Mouse (Mus musculus) inflammation-experienced regulatory T-cells, adult 6 months (primary cell): ENCODE data around the gene Gm8994. TPM values are rescaled to one million over a fixed set of nuclear protein-coding genes. Genes with fewer than 3 reads are reported as not detected.

Experiments
- ATAC-seq: one replicate; pipeline ENCODE4 v1.8.0; 2017
- polyA plus RNA-seq, 3 experiments: library from polyadenylated mRNA; unstranded; fragments of 100-300 nt; shearing (Covaris generic); gene quantifications; one replicate each; pipeline ENCODE4 v1.2.1; 2017

Gene Gm8994
- polyA plus RNA-seq, 3 experiments from 2014 or later, result not detected

GRCm38 (mm10) chr6:136364008-136364407, 36.7 kb downstream of the Gm8994 start:
- ATAC-seq, result no peak

- no peak for ATAC-seq
Measured at GRCm38 (mm10) chr6:136364430-136365098, 37.2 kb downstream of the Gm8994 start.

- ATAC-seq, result no peak
Measured at GRCm38 (mm10) chr6:136376097-136376496, 48.8 kb downstream of the Gm8994 start.

Other genes starting within 250 kb of the Gm8994 start
- under 1 TPM in 1 of 3 experiments, not detected in 2; 0.23 TPM for gene Grin2b, start 154.0 kb upstream of the Gm8994 start, polyA plus RNA-seq
- gene E330021D16Rik, start 88.0 kb downstream of the Gm8994 start, polyA plus RNA-seq, result under 1 TPM in 2 of 3 experiments, not detected in 1; 0.42 to 0.91 TPM
- 10 to 100 TPM; 79.8 to 94.2 (median 91.2) TPM for gene Atf7ip, start 178.6 kb downstream of the Gm8994 start, polyA plus RNA-seq